Mouse (Mus musculus) ES-E14 (cell line): ENCODE measurements at regions not wholly inside any gene's neighbourhood (a gene's known extent, or its start where the extent isn't known, plus 50 kb on each side); places are given as distances from the start of the nearest gene placed in this dataset.

ENCODE experiments used
- CHD2 ChIP-seq: IDR thresholded peaks from 2 replicates; pipeline ENCODE4 v1.6.1; 2014; ENCODE audit warnings: mild to moderate bottlenecking, low read depth, low read length, inconsistent platforms
- MAFK ChIP-seq: IDR thresholded peaks from 2 replicates; pipeline ENCODE4 v1.6.1; 2014; ENCODE audit warnings: mild to moderate bottlenecking, low read depth, low read length, inconsistent platforms; ENCODE audit not compliant: insufficient read depth
- ZNF384 ChIP-seq: IDR thresholded peaks from 2 replicates; pipeline ENCODE4 v1.6.1; 2012; ENCODE audit warnings: low read depth, low read length, inconsistent platforms

- TF ChIP-seq CHD2 (no peak), ZNF384 (no peak), MAFK (no peak)
Observed at GRCm38 (mm10) chr9:63881261-63881563, 123.4 kb upstream of the Smad3 start.
